Mouse (Mus musculus) liver, embryonic 14.5 days (tissue): ENCODE results near the gene Snph. TPM values are rescaled to one million over a fixed set of nuclear protein-coding genes. Genes with fewer than 3 reads are reported as not detected.

Experiments used
- ATAC-seq: fragments of 200-750 bp; cut with Nextera tagmentation; 2 replicates; pipeline ENCODE4 v1.8.0; 2017; ENCODE audit warnings: moderate number of reproducible peaks, mild to moderate bottlenecking, moderate library complexity; ENCODE audit not compliant: insufficient read depth
- DNase-seq, 3 experiments: peaks; one replicate each; pipeline ENCODE4 v3.0.0-alpha.2; 2012 to 2013; ENCODE audit warnings: low read depth in 3 of 3, low spot score in 3 of 3
- H3K27ac ChIP-seq: fragments of 300-500 bp; sonication (generic); 2 replicates; pipeline ENCODE4 v1.5.1; 2014; ENCODE audit warnings: moderate library complexity, mild to moderate bottlenecking, control low read depth, inconsistent platforms
- H3K27me3 ChIP-seq: fragments of 300-500 bp; sonication (generic); 2 replicates; pipeline ENCODE4 v1.6.1; 2014; ENCODE audit warnings: mild to moderate bottlenecking, low read length, moderate library complexity; ENCODE audit not compliant: control insufficient read depth, insufficient read depth
- H3K36me3 ChIP-seq: fragments of 300-500 bp; sonication (generic); replicated peaks from 2 replicates; pipeline ENCODE4 v1.6.1; 2014; ENCODE audit warnings: low read depth; ENCODE audit not compliant: control insufficient read depth, insufficient read depth
- H3K4me1 ChIP-seq, 2 experiments: fragments of 200-500 bp in 1 of 2; fragments of 300-500 bp in 1 of 2; sonication (generic) in 1 of 2; replicated peaks; 2 replicates each; pipeline ENCODE4 v1.6.1; 2012 to 2014; ENCODE audit warnings: antibody characterized with exemption in 1 of 2, inconsistent platforms in 1 of 2, low read length in 1 of 2; ENCODE audit not compliant: control insufficient read depth in 2 of 2, insufficient read depth in 2 of 2
- H3K4me2 ChIP-seq: fragments of 300-500 bp; sonication (generic); 2 replicates; pipeline ENCODE4 v1.6.1; 2014; ENCODE audit warnings: low read depth, mild to moderate bottlenecking, control low read depth, moderate library complexity
- H3K4me3 ChIP-seq, 2 experiments: fragments of 200-500 bp in 1 of 2; fragments of 300-500 bp in 1 of 2; sonication (generic) in 1 of 2; 2 replicates each; pipeline ENCODE4 v1.5.1; 2012 to 2014; ENCODE audit warnings: low read depth in 2 of 2, low read length in 2 of 2, mild to moderate bottlenecking in 2 of 2, control low read depth in 1 of 2, inconsistent platforms in 1 of 2, moderate library complexity in 1 of 2; ENCODE audit not compliant: insufficient read depth in 1 of 2
- H3K9ac ChIP-seq: fragments of 300-500 bp; sonication (generic); replicated peaks from 2 replicates; pipeline ENCODE4 v1.6.1; 2014; ENCODE audit warnings: mild to moderate bottlenecking, control low read depth, moderate library complexity
- H3K9me3 ChIP-seq: fragments of 300-500 bp; sonication (generic); 2 replicates; pipeline ENCODE4 v1.6.1; 2016; ENCODE audit warnings: low read length, mixed read lengths; ENCODE audit not compliant: control insufficient read depth
- CTCF ChIP-seq: IDR thresholded peaks from 2 replicates; pipeline ENCODE4 v1.5.1; 2016; ENCODE audit warnings: antibody characterized with exemption, low read depth, control low read depth
- EP300 ChIP-seq: IDR thresholded peaks from 2 replicates; pipeline ENCODE4 v1.6.1; 2016; ENCODE audit warnings: antibody characterized with exemption, low read depth
- WGBS: fragments of 180-500 bp; shearing (Covaris S2); extraction: QIAGEN DNeasy Blood & Tissue Kit; methylation state at CpG from one replicate; pipeline ENCODE4 v1.1.7; 2014; ENCODE audit not compliant: insufficient replicate concordance; 5-methylcytosine and 5-hydroxymethylcytosine counted together
- polyA plus RNA-seq, 2 experiments: library from polyadenylated mRNA; depleted of rRNA in 1 of 2; stranded (reverse) in 1 of 2; unstranded in 1 of 2; fragments of >200 nt; fragmentation: Nextera tagmentation in 1 of 2; extraction: Ambion mirVana in 1 of 2; gene quantifications; 2 replicates each; pipeline versions ENCODE4 v1.2.1 to v1.2.3; 2012 to 2014

The Snph gene
- polyA plus RNA-seq, 2 experiments: 0.01 TPM; not detected in 1

GRCm38 (mm10) chr2:151631406-151632158 is 811 bp downstream of the Snph start:
- no peaks in the 10 kb centered on the region for H3K4me1 ChIP-seq
- ATAC-seq (no peak), DNase-seq (no peak)
- H3K4me3 ChIP-seq: peak overlapping the region in 1 of 2 experiments; percentile 8; a peak in 2 of 4 replicates
- H3K4me2 ChIP-seq: peak overlapping the region; percentile 47
- 2% methylated on average over 22 of the region's 22 CpGs for WGBS
- no peak overlapping the region for H3K27ac ChIP-seq
- TF ChIP-seq EP300 (no peak), CTCF (no peak)
- no peaks in the 10 kb centered on the region for H3K36me3 ChIP-seq
- no peaks in the 10 kb centered on the region for H3K9me3 ChIP-seq
- peaks cover 37% of the 10 kb centered on the region for H3K27me3 ChIP-seq
- H3K9ac ChIP-seq: no peak overlapping the region

GRCm38 (mm10) chr2:151629310-151629709 is 3.1 kb downstream of the Snph start:
- Histone ChIP-seq H3K27me3 (peaks cover 37% of the 10 kb centered on the region), H3K4me3 (no peak overlapping the region), H3K27ac (no peak overlapping the region), H3K4me1 (no peaks in the 10 kb centered on the region), H3K4me2 (no peak overlapping the region), H3K36me3 (no peaks in the 10 kb centered on the region), H3K9ac (no peak overlapping the region), H3K9me3 (no peaks in the 10 kb centered on the region)
- ATAC-seq: no peak
- TF ChIP-seq CTCF (no peak), EP300 (no peak)
- DNase-seq: no peak
- 33% methylated on average over 7 of the region's 7 CpGs for WGBS

- Histone ChIP-seq H3K4me3 (no peak overlapping the region), H3K9me3 (no peaks in the 10 kb centered on the region), H3K9ac (no peak overlapping the region), H3K4me2 (no peak overlapping the region), H3K36me3 (no peaks in the 10 kb centered on the region), H3K4me1 (no peaks in the 10 kb centered on the region), H3K27ac (no peak overlapping the region), H3K27me3 (peaks cover 26% of the 10 kb centered on the region)
- no peak for TF ChIP-seq EP300
- DNase-seq (no peak), ATAC-seq (no peak)
- WGBS: 65% methylated on average over 3 of the region's 3 CpGs
Observed at GRCm38 (mm10) chr2:151628011-151628410, 4.4 kb downstream of the Snph start.

DNA sequence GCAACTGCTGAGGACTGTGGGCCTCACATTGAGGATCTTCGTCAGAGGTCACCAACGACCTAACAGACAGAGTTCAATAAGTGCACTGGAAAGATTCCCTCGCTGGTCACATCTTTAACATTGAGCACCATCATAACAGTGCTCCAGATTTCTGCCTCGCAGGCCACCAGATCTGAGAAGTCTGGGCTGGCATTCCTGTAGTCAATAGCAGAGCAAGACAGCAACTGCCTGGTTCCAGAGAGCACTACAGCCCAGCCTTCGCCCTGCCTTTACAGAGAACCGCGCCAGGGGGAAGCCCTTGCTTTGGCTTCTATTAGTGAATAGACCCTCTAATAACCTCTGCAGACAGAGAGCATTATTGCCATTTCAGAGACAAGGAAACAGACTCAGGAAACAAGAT is 6.1 kb downstream of the Snph start:
- no peak overlapping the region for H3K4me2 ChIP-seq
- no peaks in the 10 kb centered on the region for H3K36me3 ChIP-seq
- H3K9me3 ChIP-seq: no peaks in the 10 kb centered on the region
- H3K27ac ChIP-seq: no peak overlapping the region
- no peak for ATAC-seq
- 69% methylated on average over 7 of the region's 7 CpGs for WGBS
- H3K4me3 ChIP-seq: no peak overlapping the region
- H3K9ac ChIP-seq: no peak overlapping the region
- no peak for DNase-seq
- peaks cover 9% of the 10 kb centered on the region for H3K27me3 ChIP-seq
- H3K4me1 ChIP-seq: no peaks in the 10 kb centered on the region
- TF ChIP-seq EP300 (no peak), CTCF (no peak)

GRCm38 (mm10) chr2:151623776-151624175 is 8.6 kb downstream of the Snph start:
- H3K27me3 ChIP-seq: no peaks in the 10 kb centered on the region
- WGBS: 40% methylated on average over 3 of the region's 3 CpGs
- no peak overlapping the region for H3K4me2 ChIP-seq
- no peak for DNase-seq
- H3K9me3 ChIP-seq: no peaks in the 10 kb centered on the region
- no peak overlapping the region for H3K4me3 ChIP-seq
- no peak overlapping the region for H3K27ac ChIP-seq
- TF ChIP-seq CTCF (no peak), EP300 (no peak)
- H3K36me3 ChIP-seq: no peaks in the 10 kb centered on the region
- no peak overlapping the region for H3K9ac ChIP-seq
- ATAC-seq: no peak
- H3K4me1 ChIP-seq: no peaks in the 10 kb centered on the region
